12 mouse cellular contexts compared by ENCODE assay signal in genomic region chrX:50948633-50949032, GRCm38 (mm10). TPM values are rescaled to one million over a fixed set of nuclear protein-coding genes. Genes with fewer than 3 reads are reported as not detected.
DNase-seq lines count a peak whose midpoint lies in the region; ATAC-seq and TF ChIP-seq lines count a peak whose summit lies in the region.
"Had no signal": no experiment of that assay in that cellular context is flagged by ENCODE, and none has a peak within 500 bp of the region (broad histone marks: within the 10 kb centered on the region; RNA-seq: fewer than 3 reads in every experiment).

No protein-coding gene starts in this region.

- no peak for TF ChIP-seq CTCF in MEL (IDR thresholded peaks at IDR 0.05 in 2 of 3, conservative IDR thresholded peaks at IDR 0.05 in 1 of 3; ENCODE audit: control insufficient read depth in 1 of 3, insufficient read depth in 1 of 3, low read depth in 2 of 3, low read length in 3 of 3, poor library complexity in 1 of 3, severe bottlenecking in 1 of 3)

- H3K9ac ChIP-seq in heart, embryonic 11.5 days (ENCODE audit: low read depth, low read length) = no peak overlapping the region
- H3K9ac ChIP-seq in MEL (ENCODE audit: control insufficient read depth, low read depth, low read length, poor library complexity, severe bottlenecking) = no peak overlapping the region
- H3K9ac ChIP-seq in limb, embryonic 15.5 days = no peak overlapping the region
- H3K9ac ChIP-seq: embryonic facial prominence, embryonic 12.5 days; hindbrain, embryonic 13.5 days had no signal

- no peaks in the 10 kb centered on the region for H3K27me3 ChIP-seq in heart, embryonic 11.5 days (ENCODE audit: control insufficient read depth, insufficient read depth, low read length)
- H3K27me3 ChIP-seq in MEL (ENCODE audit: control insufficient read depth in 1 of 2, insufficient read depth in 2 of 2, low read length in 2 of 2) = no peaks in the 10 kb centered on the region
- H3K27me3 ChIP-seq in limb, embryonic 15.5 days = no peaks in the 10 kb centered on the region
- H3K27me3 ChIP-seq: CH12.LX; embryonic facial prominence, embryonic 12.5 days; hindbrain, embryonic 13.5 days had no signal

- ATAC-seq in heart, embryonic 11.5 days (replicated peaks; ENCODE audit: insufficient number of reproducible peaks, low FRiP score, low TSS enrichment) = no peak
- ATAC-seq in limb, embryonic 15.5 days (ENCODE audit: insufficient number of reproducible peaks, low FRiP score, low TSS enrichment, low read depth) = no peak

- no peaks in the 10 kb centered on the region for H3K36me3 ChIP-seq in heart, embryonic 11.5 days (ENCODE audit: control insufficient read depth, insufficient read depth, low read length)
- H3K36me3 ChIP-seq in MEL (ENCODE audit: control insufficient read depth in 1 of 2, insufficient read depth in 2 of 2, low read length in 2 of 2) = peaks cover 0 to 5% of the 10 kb centered on the region in 2 experiments; a peak in 2 of 4 replicates
- H3K36me3 ChIP-seq in limb, embryonic 15.5 days = no peaks in the 10 kb centered on the region
- H3K36me3 ChIP-seq: embryonic facial prominence, embryonic 12.5 days; hindbrain, embryonic 13.5 days had no signal

- WGBS in heart, embryonic 11.5 days (ENCODE audit: insufficient replicate concordance) = 31% methylated on average over 2 of the region's 2 CpGs
- 22% methylated on average over 2 of the region's 2 CpGs for WGBS in limb, embryonic 15.5 days

- TF ChIP-seq RAD21 in MEL (IDR thresholded peaks at IDR 0.05; ENCODE audit: low read depth, low read length) = no peak

- no peak overlapping the region for H3K27ac ChIP-seq in heart, embryonic 11.5 days (ENCODE audit: low read depth, low read length)
- H3K27ac ChIP-seq in MEL (ENCODE audit: control insufficient read depth, low read depth, low read length) = no peak overlapping the region
- peak overlapping the region; percentile 27; the same call in 1 of the 2 replicates for H3K27ac ChIP-seq in limb, embryonic 15.5 days
- H3K27ac ChIP-seq: embryonic facial prominence, embryonic 12.5 days; hindbrain, embryonic 13.5 days had no signal

- DNase-seq in heart, adult 18-20 months = peak; percentile 67 to 71
- DNase-seq in MEL (ENCODE audit: low read depth, low spot score) = peak; percentile 22
- peak; percentile 71 for DNase-seq in gastrocnemius, postnatal 10 days
- DNase-seq in spleen, postnatal 4 days (ENCODE audit: low spot score in 2 of 2) = no peak
- no peak for DNase-seq in layer of hippocampus, adult 9-10 months (ENCODE audit: low spot score)
- DNase-seq in natural killer cell, adult 2 months (ENCODE audit: low spot score in 2 of 2) = no peak

- no peaks in the 10 kb centered on the region for H3K79me2 ChIP-seq in MEL (ENCODE audit: control insufficient read depth, insufficient read depth, low read length, poor library complexity)

- no peak for TF ChIP-seq POLR2A in MEL (IDR thresholded peaks at IDR 0.05; ENCODE audit: control insufficient read depth in 1 of 2, insufficient read depth in 1 of 2, low read depth in 1 of 2, low read length in 2 of 2, poor library complexity in 1 of 2)

- H3K9me3 ChIP-seq in heart, embryonic 11.5 days (replicated peaks; ENCODE audit: control insufficient read depth, low read length) = no peaks in the 10 kb centered on the region
- H3K9me3 ChIP-seq in MEL (replicated peaks; ENCODE audit: insufficient read depth, low read length) = no peaks in the 10 kb centered on the region
- H3K9me3 ChIP-seq in limb, embryonic 15.5 days = no peaks in the 10 kb centered on the region
- H3K9me3 ChIP-seq: embryonic facial prominence, embryonic 12.5 days; hindbrain, embryonic 13.5 days had no signal

- no peaks in the 10 kb centered on the region for H3K4me1 ChIP-seq in heart, embryonic 11.5 days (ENCODE audit: control insufficient read depth, insufficient read depth, low read length)
- H3K4me1 ChIP-seq in MEL (ENCODE audit: control insufficient read depth in 1 of 2, insufficient read depth in 2 of 2, low read length in 2 of 2) = peaks cover 2 to 3% of the 10 kb centered on the region in 2 experiments; a peak in 3 of 4 replicates
- H3K4me1 ChIP-seq in limb, embryonic 15.5 days = peaks cover 3% of the 10 kb centered on the region; the same call in 1 of the 2 replicates
- H3K4me1 ChIP-seq: embryonic facial prominence, embryonic 12.5 days; hindbrain, embryonic 13.5 days had no signal

- no peak for TF ChIP-seq EP300 in MEL (IDR thresholded peaks at IDR 0.05; ENCODE audit: low read depth in 1 of 2, low read length in 2 of 2)

- H3K4me3 ChIP-seq in heart, embryonic 11.5 days (ENCODE audit: low read depth, low read length) = no peak overlapping the region
- H3K4me3 ChIP-seq in MEL (ENCODE audit: control insufficient read depth in 1 of 2, insufficient read depth in 1 of 2, low read depth in 2 of 2, low read length in 2 of 2) = no peak overlapping the region
- H3K4me3 ChIP-seq in limb, embryonic 15.5 days = no peak overlapping the region
- H3K4me3 ChIP-seq: embryonic facial prominence, embryonic 12.5 days; hindbrain, embryonic 13.5 days had no signal

- no peak overlapping the region for H3K4me2 ChIP-seq in heart, embryonic 11.5 days
- H3K4me2 ChIP-seq in limb, embryonic 15.5 days = no peak overlapping the region
- H3K4me2 ChIP-seq: embryonic facial prominence, embryonic 12.5 days; hindbrain, embryonic 13.5 days had no signal

TF ChIP-seq in MEL, 35 proteins besides CTCF, POLR2A, EP300 and RAD21:
- TF ChIP-seq NELFE (IDR thresholded peaks at IDR 0.05; ENCODE audit: low read depth, low read length) (no peak), RCOR1 (IDR thresholded peaks at IDR 0.05; ENCODE audit: low read depth, low read length) (no peak), CHD2 (IDR thresholded peaks at IDR 0.05; ENCODE audit: low read length) (no peak), MAZ (IDR thresholded peaks at IDR 0.05; ENCODE audit: low read depth, low read length) (no peak), UBTF (IDR thresholded peaks at IDR 0.05; ENCODE audit: borderline replicate concordance, insufficient read depth, low read depth, low read length) (no peak), MYB (IDR thresholded peaks at IDR 0.05; ENCODE audit: low read depth, low read length) (no peak), ZMIZ1 (IDR thresholded peaks at IDR 0.05; ENCODE audit: low read depth, low read length) (no peak), TAL1 (IDR thresholded peaks at IDR 0.05; ENCODE audit: low read length) (no peak), POLR2AphosphoS5 (IDR thresholded peaks at IDR 0.05; ENCODE audit: borderline replicate concordance, low read depth, low read length) (no peak), USF2 (IDR thresholded peaks at IDR 0.05; ENCODE audit: borderline replicate concordance in 1 of 2, insufficient read depth in 1 of 2, low read depth in 1 of 2, low read length in 2 of 2) (no peak), USF1 (IDR thresholded peaks at IDR 0.05; ENCODE audit: low read depth, low read length) (no peak), ZC3H11A (IDR thresholded peaks at IDR 0.05; ENCODE audit: low read depth, low read length) (no peak), MYC (IDR thresholded peaks at IDR 0.05; ENCODE audit: low read depth, low read length) (no peak), GABPA (IDR thresholded peaks at IDR 0.05; ENCODE audit: low read depth, low read length) (no peak)

RNA-seq across cellular contexts. Expression of gene Frmd7, which starts 6.1 kb away (rescaled TPM):
- under 1 TPM; 0.13 to 0.17 TPM for total RNA-seq in heart, adult 18-20 months (2021)
- 0.24 TPM in 1 of 2 replicates, not detected in the other for polyA plus RNA-seq in heart, embryonic 11.5 days (2014; fragmentation: Nextera tagmentation; extraction: Ambion mirVana)
- total RNA-seq in MEL (2012; rRNA removed) = not detected in 2 replicates
- not detected for polyA plus RNA-seq in MEL (2012; ENCODE audit: insufficient read depth in 1 of 2, insufficient read length in 2 of 2, low read depth in 1 of 2, low replicate concordance in 2 of 2, missing spikeins in 1 of 2)
- total RNA-seq in gastrocnemius, postnatal 10 days (2021) = 1 to 10 TPM in 1 of 2 experiments, under 1 TPM in 1; 0.78 to 1.2 TPM
- 0.12 TPM in 1 of 2 replicates, not detected in the other for polyA plus RNA-seq in limb, embryonic 15.5 days (2015; fragmentation: Nextera tagmentation; extraction: Ambion mirVana)
- total RNA-seq: CH12.LX had no signal
- polyA plus RNA-seq: hindbrain, embryonic 13.5 days; small intestine, adult 2 months had no signal

Comparison
In these comparisons a context has a peak if more than half of its experiments do, and no peak if none do; other contexts are left out.
1. DNase-seq: peak in heart, adult 18-20 months (2 of 2), MEL (single experiment) and gastrocnemius, postnatal 10 days (single experiment); none in spleen, postnatal 4 days (0 of 2), layer of hippocampus, adult 9-10 months (single experiment) and natural killer cell, adult 2 months (0 of 2).